Mouse (Mus musculus): ENCODE data around the gene Wasf1.

Gene Wasf1

DNA sequence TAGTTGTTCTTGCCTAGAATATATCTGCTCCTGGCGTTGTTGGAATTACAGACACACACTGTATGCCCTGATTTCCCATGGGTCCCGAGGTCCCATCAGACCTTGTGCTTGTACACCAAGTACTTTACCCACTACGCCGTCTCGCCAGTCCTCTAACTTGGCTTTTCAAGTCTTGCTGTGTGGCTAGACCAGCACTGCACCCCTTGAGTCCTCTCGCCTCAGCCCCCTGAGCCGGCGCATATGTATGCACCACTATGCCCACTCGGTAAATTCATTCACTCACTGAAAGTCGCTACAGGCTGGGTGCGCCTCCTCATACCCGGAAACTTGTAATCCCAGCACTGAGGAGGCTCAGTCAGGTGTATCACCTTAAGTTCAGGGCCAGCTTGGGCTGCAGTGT lies 12.5 kb downstream of the Wasf1 start:
- no peak for DNase-seq

DNA sequence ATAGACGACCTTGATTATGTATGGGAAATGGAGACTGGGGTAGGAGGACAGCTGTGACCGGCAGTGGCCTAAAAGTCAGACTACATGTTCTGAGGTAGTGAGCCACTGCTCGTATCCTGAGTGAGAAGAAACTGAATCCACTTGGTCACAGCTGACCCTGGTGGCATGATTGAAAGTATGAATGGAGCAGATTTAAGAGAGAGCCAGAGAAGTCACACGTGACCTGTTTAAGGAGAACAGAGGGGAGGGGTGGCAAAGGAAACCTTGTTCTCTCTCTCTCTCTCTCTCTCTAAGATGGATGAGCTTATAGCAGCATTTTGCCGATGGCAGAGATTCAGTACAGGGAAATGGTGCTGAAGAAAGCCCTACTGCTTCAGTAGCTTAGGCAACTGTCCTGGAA lies 13.4 kb downstream of the Wasf1 start:
- no peak for DNase-seq

DNA sequence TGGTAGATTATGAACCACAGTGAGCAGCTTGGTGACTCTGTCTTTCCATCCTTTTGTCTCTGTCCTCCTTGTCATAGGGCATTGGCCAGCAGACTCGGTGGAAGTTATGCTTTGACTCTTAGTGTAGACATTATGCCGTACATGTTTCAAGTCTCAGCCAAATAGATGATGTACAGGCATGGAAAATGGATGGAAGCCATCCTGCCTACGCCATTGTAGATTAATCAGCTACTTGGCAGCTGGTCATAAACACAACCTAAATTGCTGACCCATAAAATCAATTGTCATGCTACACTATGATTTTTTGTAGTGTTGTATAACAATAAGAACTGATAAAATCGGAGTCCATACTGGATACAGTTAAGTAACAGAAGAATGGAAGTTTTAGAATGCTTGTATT lies 18.5 kb downstream of the Wasf1 start:
- no peak for DNase-seq

DNA sequence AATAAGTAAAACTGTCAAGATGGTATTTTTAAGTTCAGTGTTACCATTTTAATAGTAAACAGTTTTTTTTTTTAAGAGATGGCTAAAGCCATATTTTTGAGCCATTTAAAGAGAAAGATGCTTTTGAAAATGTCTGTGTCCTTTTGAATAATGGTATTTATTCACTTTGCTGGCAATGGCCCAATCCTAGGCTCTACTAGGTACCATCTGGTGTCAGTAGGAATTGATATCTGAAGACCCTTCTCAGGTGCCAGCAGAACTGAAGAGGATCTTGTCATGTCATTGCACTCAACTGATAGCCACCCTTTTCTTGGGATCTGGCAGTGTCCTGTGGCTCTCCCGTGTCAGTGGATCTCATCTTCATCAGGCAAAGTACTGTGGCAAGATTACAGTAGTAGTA lies 22.9 kb downstream of the Wasf1 start:
- DNase-seq: no peak

DNA sequence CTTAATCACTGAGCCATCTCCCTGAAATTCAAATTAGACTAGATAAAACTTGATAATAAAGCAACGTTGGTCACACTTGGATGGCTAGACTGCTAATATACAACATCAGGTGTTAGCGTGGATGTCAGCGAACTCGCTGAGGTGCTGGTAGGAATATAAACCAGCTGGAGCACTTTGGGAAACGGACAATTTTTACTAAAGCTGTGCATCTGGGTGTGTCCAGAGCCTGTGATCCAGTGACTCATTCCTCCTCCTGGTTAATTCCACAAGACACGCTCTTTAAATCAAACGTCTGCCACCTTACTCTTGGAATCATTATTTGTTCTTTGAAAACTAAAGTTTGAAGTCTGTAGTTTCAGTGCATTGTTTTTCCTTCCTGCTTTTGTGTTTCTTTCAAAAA lies 23.5 kb downstream of the Wasf1 start:
- DNase-seq: no peak

DNA sequence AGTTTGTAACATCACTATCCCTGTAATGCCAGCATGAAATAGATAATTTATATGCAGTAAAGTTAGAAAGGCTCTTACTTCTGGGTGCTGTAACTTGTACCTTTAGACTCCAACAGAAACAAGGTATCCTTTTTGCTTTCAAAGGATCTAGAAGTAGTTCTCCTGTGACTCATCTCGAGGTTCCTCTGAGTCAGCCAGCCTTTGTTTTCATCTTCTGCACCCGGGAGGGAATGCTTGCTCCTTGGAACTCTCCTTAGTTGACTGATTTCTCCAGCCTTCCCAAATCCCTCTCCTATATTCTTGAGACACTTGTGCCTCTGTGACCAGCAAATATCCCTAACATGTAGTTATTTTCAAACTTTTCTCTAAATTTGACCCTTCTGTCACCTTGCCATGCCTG lies 25.3 kb downstream of the Wasf1 start:
- no peak for DNase-seq

DNA sequence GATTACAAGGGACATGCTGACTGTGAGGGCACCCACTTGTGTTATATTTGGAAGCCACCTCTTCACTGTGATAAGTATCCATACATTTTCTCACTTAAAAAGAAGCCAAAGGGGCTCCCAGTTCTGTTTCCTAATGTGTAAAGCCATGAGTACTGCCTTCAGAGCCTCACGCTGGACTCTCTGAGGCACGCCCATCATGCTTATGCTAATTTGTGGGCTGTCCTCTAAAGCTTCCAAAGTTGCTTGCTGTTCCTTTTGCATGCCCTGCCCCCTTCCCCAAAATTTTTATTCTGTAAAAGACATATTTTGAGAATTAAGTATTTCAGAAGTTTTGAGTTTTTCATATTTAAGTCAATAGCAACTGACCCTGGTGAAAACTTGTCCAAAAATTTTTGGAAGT lies 27.5 kb downstream of the Wasf1 start:
- no peak for DNase-seq

DNA sequence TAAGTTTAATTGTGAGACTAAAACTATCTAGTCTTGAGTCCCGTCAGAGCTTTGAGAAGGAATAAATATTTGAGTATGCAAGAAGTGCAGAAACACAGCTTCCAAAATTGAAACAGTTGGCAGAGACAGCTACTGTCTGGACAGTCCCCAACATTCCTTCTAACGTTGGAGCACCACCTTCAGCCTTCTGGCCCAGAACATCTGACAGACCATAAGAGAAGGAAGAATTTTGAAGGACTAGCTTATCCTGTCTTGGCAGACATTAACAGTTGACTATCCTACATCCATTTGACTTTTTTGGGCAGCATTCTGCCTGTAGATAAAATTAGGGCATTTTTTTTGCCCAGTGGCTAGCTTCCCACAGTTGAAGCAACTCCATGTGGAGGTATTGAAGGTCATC lies 32.0 kb downstream of the Wasf1 start:
- DNase-seq: no peak

DNA sequence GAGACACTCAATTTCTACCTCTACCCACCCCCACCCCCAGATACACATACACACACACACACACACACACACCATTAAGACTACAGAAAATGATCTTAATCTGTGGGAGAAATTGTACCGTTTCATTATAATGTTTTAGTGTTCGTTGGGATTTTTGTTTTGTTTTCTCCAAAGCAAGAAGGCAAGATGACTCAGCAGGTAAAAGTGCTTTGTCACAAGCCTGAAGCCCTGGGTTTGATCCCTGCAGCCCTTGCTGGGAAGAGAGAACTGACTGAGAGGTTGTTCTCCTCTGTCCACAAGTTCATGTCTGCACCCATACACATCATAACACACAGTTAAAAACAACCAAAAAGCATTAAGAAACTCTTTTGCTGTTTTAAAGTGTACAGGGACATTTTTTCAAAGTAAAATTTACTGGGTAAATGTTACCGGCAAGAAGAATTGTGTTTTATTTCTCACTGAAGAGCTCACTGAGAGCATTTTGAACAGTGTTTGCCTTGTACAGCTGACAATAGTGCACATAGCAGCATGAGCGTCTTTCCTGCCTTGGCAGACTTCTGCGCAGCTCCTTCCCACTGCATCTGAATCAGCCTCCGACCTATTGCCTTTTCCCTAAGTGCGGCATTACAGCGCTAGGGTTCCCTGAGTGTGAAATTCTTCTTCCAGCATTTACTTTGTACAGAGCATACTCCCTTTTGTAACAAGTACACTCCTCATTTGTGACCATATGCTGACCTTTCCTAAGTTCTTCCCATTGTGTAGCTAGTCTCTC lies 35.6 kb downstream of the Wasf1 start:
- no peak for DNase-seq

DNA sequence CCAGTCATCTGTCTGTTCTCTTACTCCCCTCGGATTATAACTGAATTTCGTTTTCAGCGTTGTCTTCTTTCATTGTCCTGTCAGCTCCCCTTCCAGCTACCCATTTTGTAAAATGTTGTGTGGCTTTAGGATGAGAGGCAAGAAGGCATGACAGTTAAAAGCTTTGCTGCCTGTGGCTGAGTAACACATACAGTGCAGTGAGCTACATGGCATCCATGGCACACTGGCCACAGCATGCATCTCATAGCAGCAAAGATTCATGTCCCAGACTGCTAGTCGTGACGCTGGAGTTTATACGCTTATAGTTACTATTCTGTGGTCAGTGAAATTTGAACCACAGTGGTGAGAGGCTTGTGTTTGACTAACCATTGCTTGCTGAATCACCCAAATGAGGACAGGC lies 36.2 kb downstream of the Wasf1 start:
- DNase-seq: no peak

DNA sequence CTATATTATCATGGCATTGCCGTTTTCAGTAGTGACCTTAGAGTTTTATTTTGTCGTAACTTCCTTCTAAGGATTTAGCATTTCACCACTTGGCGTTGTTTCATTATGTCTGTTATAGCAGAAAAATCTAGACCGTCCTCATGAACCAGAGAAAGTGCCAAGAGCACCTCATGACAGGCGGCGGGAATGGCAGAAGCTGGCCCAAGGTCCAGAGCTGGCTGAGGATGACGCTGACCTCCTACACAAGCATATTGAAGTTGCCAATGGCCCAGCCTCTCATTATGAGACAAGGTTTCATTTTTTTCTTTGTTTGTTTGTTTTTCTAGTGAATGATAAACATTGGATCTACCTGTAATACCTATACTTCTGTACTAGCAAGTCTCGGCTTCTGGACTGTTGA lies 49.7 kb downstream of the Wasf1 start:
- DNase-seq: no peak

DNA sequence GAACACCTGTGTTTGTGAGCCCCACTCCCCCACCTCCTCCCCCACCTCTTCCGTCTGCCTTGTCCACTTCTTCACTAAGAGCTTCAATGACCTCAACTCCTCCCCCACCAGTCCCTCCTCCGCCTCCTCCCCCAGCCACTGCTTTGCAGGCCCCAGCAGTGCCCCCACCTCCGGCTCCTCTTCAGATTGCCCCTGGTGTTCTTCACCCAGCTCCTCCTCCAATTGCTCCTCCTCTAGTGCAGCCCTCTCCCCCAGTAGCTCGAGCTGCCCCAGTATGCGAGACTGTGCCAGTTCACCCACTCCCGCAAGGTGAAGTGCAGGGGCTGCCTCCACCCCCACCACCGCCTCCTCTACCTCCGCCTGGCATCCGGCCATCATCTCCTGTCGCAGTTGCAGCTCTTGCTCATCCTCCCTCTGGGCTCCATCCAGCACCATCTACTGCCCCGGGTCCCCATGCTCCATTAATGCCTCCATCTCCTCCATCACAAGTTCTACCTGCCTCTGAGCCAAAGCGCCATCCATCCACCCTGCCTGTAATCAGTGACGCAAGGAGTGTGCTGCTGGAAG lies 53.0 kb downstream of the Wasf1 start:
- no peak for DNase-seq

DNA sequence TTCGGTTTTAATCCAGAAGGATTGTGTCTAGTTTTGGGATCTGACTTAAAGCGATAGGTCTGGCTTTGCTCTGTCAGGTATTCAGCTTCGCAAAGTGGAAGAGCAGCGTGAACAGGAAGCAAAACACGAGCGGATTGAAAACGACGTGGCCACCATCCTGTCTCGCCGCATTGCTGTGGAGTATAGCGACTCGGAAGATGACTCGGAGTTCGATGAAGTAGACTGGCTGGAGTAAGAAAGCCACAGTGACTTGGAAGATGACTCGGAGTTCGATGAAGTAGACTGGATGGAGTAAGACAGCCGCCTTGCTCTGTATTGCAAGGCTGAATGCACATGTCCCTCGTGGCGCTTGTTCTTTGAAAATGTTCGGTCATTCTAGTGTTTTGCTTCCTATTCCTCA lies 54.3 kb downstream of the Wasf1 start:
- no peak for DNase-seq

DNA sequence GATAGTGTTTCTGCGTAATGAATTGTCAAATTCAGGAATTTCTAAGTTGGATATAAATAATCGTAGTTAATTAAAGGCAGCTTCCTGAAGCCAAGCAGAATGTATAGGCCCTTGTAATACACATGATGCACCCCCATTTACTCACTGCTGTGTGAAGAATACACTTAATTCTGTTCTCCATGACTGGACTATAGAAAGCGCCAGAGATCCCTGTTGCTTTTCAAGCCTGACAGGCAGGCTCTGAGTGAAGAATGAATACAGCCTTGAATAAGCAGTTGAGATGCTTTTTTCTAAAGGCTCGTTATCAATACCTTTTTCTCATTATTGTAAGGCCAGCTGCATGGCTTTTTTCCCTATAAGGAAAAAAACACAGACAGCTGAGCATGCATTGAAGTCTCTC lies 59.4 kb downstream of the Wasf1 start:
- no peak for DNase-seq

DNA sequence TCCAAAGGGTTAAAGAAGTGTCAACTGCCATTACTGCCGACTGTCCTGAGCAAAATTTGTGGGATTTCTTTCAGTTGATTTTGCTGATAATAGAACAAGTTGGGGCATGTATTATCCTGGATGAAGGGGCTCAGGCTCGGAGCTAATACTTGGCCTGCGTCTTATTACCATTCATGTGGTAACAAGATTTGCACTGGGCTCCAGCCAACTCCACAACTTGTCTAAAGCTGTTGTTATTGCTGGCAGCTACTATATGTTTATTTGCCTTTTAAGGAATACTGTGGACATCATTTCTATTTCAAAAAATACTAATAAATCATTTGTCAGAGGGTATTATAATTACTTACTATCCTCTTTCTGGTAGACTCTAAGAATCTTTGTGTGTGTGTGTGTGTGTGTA lies 66.9 kb downstream of the Wasf1 start:
- DNase-seq: no peak

DNA sequence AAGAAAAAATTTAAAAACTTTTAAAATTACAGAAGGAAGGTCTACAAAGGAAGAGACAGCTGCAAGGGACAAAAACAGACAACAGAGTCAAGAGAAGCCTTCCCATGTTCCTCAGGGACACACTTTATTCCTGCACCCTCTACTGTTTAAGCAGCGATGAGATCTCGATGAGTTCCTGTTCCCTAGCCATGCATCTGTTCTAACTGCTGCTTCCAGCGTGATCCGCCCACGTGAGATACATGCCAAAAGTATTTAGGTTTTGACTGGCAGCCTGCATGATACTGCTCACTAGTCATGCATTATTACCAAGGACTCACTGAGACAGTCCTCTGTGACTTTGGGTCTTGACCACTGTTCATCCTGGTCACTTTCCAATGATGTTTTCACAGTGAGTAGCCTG lies 72.9 kb downstream of the Wasf1 start:
- no peak for DNase-seq

DNA sequence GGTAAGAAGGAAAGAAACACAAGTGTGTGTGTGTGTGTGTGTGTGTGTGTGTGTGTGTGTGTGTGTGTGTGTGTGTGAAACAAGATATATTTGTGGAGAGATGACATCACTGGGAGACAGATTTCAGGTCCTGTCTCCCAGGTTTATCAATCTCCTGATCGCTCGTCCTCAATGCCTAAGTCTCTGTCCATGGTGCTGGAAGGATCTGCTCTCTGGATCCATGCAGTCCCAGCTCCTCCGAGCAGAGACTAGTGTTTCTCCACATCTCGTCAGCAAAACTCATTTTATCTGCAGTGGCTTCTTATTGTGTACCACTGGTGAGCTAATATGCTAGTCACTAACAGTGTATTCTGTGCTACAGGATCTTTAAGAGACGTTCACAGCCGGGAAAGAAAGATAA lies 78.1 kb downstream of the Wasf1 start:
- DNase-seq: peak; percentile 11

DNA sequence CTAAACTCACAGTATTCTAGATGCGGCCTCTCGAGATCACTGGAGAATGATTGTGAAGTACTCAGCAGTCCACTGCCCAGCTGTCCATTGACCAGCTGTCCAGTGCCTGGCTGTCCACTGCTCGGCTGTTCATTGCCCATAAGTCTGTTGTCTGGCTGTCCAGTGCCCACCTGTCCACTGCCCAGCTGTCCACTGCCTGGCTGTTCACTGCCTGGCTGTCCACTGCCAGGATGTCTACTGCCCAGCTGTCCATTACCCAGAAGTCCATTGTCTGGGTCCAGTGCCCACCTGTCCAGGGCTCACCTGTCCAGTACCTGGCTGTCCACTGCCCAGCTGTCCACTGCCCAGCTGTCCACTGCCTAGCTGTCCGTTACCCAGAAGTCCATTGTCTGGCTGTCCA lies 78.7 kb downstream of the Wasf1 start:
- no peak for DNase-seq

DNA sequence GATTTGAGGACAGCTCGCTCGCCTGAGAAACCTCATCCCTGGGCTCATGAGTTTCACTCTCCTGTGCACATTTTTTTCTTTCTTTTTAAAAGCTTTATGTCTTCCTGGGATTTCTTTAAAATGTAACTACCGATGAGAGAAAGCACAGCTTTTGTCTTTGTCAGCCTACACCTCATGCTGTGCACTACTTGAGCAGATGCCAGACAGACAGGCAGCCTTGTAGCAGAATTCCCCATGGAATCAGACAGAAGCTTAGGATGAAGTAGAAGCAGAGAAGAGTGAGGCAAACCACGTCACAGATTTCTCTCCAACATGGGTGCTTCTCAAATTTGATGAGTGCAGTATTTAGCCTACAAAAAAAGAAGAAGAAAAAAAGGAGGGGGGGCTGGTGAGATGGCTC lies 81.3 kb downstream of the Wasf1 start:
- DNase-seq: no peak

DNA sequence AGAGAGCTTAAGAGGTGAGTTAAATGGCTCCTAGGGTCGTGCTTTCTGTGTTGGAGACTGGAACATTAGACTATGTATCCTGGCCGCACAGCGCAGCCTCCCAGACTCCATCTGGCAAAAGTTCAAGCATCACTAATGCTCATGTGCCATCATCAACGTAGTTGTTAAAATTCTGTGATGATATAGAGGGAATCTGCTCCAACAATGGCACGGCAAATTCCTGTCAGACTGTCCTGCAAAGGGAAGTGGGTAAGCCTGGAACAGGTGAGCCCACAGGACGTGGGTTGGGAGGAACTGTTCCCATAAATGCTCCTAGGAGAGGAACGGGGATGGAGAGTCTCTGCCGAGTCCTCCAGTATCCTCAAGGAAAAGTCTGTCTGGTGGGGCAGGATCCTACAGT lies 85.3 kb downstream of the Wasf1 start:
- DNase-seq: no peak

DNA sequence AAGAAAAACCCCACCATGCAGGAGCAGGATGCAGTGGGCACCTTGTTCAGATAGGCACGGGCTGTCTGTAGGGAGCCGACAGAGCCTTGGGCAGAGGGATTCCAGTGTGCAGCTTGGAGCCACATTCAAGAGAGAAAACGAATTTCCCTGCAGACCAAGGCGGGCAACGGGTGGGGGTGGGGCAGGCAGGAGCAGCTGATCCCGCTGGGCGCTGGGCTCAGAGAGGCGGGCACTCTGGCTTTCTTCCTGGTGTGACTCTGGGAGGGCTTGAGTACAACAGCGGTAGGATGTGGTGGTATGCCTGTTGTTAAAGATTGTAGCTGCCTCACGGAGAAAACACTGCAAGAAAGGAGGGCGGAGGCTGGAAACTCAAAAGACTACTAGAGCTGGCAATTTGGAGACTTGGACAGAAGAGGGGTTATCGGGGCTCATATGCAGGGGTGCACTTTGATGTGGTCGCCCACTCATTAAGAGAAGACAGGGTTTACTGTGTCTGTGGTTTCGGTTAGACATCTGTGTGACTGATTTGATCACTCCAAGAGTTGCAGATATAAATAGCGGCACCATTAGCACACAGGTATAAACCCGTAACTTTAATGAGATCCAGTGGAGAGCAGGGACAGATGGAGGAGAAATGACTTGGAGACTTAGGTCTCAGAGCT lies 86.2 kb downstream of the Wasf1 start:
- DNase-seq: no peak

DNA sequence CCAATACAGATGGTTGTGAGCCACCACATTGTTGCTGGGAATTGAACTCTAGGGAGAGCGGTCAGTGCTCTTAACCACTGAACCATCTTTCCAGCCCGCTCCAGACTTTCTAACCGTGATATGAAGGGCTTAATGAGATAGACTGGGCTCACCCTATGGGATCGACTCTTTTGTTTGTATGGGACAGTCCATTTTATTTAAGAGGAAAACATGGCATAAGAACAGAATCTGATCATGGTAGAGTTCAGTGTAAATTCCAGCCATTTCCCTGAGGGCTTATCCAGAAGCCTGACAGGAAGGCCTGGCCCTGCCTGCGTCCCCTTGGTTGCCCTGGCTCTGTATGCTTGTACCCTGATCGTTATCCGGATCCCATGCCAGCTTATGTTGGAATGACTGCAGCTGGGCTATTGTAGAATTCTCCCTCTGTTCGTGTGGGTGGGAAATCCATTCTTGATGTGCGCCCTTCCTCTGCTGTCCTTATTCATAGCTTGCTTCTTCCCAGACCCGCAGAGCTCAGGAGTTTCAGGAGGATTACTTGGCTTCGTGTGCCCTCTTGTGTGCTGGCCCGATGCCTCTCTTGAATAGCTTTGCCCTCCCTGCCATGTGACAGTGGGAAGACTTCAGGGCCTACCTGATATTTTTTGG lies 87.4 kb downstream of the Wasf1 start:
- no peak for DNase-seq

DNA sequence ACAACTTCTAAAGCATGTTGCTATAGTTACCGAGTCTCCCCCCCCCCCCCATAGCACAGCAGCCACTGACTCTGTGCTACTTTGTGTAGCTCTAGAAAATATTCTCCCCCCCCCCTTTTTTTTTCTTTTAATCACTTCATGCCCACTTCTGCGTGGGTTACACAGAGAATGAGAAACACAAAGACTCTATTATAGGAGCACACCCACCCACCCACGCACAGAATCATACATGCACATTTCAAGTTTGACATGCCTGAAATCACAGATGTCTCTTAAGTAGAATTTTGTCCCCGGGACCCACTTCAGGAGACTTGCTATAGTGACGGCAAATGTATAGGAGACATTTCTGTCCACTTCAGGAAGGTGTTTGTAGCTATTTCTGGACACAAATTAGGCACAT lies 88.0 kb downstream of the Wasf1 start:
- no peak for DNase-seq

DNA sequence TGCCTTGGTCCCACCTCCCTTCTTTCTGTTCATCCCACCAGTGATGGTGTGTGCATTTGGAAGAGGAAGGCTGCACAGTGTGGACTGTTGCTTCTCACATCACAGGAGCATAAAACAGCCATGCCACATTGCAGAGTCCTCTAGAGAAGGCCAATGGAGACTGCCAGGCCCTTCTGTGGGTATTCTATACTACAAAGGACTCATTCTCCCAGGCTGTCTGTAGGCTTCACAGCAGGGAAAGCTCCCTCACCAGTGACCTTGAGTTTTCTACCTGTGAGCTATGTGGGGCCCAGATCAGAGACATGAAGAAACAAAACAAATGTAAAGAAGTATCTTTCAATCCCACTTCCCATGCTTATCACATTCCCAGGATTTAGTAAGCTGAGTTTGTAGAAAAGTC lies 100.5 kb downstream of the Wasf1 start:
- no peak for DNase-seq

All from lung, postnatal 36 days (tissue).